Mouse (Mus musculus) splenic B cell, adult 2 months (primary cell): Measurements from ENCODE around the gene Ntmt1.

Experiments
- DNase-seq: peaks from one replicate; pipeline ENCODE4 v3.0.0-alpha.2; 2011; ENCODE audit warnings: low read depth, low spot score
- H3K27me3 ChIP-seq: 2 replicates; pipeline ENCODE4 v1.6.1; 2012; ENCODE audit warnings: mild to moderate bottlenecking, low read length, moderate library complexity, mixed read lengths; ENCODE audit not compliant: control insufficient read depth, poor library complexity, insufficient read depth, severe bottlenecking
- H3K36me3 ChIP-seq: 2 replicates; pipeline ENCODE4 v1.6.1; 2012; ENCODE audit warnings: mild to moderate bottlenecking, low read length, moderate library complexity, mixed read lengths; ENCODE audit not compliant: control insufficient read depth, poor library complexity, insufficient read depth, severe bottlenecking

Gene Ntmt1

DNA sequence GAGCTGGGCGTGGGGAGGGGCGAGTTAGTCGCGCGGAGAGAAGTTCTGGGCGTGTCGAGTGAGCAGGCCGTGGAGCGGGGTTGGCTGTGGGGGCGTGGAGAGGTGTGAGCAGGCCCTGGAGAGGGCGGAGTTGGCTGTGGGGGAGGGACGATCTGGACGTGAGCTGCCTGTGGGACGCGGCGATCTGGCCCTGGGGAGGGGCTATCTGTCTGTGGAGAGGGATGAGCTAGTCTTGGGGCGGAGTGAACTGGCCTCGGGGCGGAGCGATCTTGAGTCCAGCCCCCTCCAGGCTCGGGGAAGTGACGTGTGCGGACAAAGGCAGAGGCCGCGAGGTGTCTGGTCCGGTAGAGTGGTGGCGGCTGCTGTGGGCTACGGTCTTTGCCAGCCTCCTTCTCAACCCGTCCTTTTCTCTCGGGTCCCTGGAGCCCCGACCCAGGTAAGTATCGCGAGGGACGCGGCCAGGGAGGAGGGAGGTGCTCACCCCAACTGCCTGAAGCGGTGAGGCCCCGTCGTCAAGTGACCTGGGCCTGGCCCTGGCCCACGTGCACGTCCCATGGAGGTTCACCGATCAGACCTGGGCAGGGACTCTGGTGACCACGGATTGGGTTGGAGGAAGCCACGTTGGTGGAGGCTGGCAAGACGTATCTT, at the start of gene Ntmt1:
Gene Ntmt1 (plus strand): TSS at position 179 of the 648 bp plus-strand sequence.
- peak; percentile 100 for DNase-seq
- Histone ChIP-seq H3K36me3 (no peaks in the 10 kb centered on the region), H3K27me3 (no peaks in the 10 kb centered on the region; the same call in 1 of the 2 replicates)

GRCm38 (mm10) chr2:30758341-30759087, 49.1 kb upstream of the Ntmt1 start:
- no peak for DNase-seq
- Histone ChIP-seq H3K36me3 (no peaks in the 10 kb centered on the region), H3K27me3 (no peaks in the 10 kb centered on the region)

DNA sequence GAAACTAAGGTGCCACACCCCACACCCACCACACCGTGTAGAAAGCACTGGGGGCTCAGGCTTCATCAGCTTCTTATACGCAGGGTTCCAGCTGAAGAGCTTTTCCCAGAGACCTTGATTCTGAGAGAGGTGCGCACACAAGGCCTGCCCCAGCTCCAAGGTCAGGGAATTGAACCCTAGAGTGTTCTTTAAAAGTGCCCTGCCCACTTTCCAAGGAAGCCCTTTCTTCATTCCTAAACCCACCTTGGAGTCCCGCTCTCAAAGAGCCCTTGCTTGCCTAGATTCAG, 48.6 kb upstream of the Ntmt1 start:
- no peak for DNase-seq
- no peaks in the 10 kb centered on the region for H3K27me3 ChIP-seq
- no peaks in the 10 kb centered on the region for H3K36me3 ChIP-seq

- Histone ChIP-seq H3K36me3 (no peaks in the 10 kb centered on the region), H3K27me3 (no peaks in the 10 kb centered on the region)
- DNase-seq: no peak
These were observed 48.2 kb upstream of the Ntmt1 start for GRCm38 (mm10) chr2:30759442-30759841.

- no peak for DNase-seq
- H3K27me3 ChIP-seq: no peaks in the 10 kb centered on the region
- H3K36me3 ChIP-seq: no peaks in the 10 kb centered on the region
These were observed 47.6 kb upstream of the Ntmt1 start for GRCm38 (mm10) chr2:30759858-30760547.

DNA sequence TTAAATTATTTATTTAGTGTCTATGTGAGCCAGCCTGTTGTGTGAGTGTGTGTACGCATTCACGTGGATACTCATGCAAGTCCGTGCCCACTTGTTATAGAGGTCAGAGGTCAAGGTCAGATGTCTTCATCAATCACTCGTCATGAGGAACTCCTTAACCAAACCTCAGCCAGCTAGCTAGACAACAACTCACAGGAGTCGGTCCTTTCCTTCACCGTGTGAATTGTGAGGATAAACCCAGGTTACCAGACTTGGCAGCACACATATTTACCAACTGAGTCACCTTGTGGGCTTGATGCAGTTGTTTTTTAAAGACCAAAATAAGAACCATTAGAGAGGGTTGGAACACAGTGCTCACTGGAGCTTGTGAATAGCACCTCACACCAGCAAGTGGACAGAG, 46.9 kb upstream of the Ntmt1 start:
- Histone ChIP-seq H3K27me3 (no peaks in the 10 kb centered on the region), H3K36me3 (no peaks in the 10 kb centered on the region)
- no peak for DNase-seq

- no peak for DNase-seq
- no peaks in the 10 kb centered on the region for H3K36me3 ChIP-seq
- H3K27me3 ChIP-seq: no peaks in the 10 kb centered on the region
These were observed 41.2 kb upstream of the Ntmt1 start for GRCm38 (mm10) chr2:30766446-30766845.

DNA sequence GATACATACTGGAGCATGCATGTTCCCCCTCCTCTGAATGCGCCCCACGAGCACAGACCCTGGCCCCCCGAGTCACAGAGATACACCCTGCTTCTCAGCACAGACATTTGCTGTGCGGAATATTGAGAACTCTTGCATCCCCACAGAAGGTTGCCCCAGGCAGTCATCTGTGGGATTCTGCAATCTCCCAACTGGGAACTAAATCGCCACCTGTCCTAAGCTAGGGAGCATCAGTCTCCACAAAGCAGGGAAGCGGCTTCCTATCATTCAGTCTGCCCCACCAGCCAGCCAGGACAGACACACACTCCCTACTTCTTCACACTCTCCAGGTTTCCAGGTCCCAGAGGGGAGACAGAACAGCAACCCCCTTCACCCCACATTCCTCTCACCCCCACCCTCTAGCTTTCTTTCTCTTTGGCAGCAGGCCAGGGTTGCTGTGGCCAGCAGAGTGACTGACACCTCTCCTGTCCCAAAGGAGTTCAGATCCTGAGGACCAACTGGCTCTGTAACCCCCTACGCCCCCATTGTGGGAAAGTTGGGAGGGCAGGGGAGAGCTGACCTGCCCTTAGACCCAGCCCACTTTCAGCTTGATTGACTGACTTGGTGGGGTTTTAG, 39.9 kb upstream of the Ntmt1 start:
- H3K36me3 ChIP-seq: no peaks in the 10 kb centered on the region
- DNase-seq: no peak
- no peaks in the 10 kb centered on the region for H3K27me3 ChIP-seq

- DNase-seq: no peak
- H3K27me3 ChIP-seq: no peaks in the 10 kb centered on the region
- no peaks in the 10 kb centered on the region for H3K36me3 ChIP-seq
These were observed 39.1 kb upstream of the Ntmt1 start for GRCm38 (mm10) chr2:30768529-30768928.

DNA sequence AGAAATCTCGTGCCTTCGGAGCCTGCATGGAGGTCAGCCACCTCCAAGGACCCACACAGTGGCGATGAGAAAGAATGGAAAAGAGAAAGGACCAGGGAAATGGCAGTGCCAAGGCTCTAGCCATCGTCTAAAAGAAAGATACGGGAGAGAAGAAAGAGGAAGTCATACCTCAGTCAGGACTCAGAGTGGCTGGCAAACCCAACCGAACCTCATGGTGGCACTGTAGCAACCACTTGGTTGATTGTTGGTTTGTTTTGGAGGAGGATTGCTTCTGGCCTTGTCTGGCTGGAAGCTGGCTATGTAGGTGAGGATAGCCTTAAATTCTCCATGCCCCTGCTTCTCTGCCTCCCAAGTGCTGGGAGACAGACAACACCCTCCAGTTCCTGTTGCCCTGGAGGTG, 38.4 kb upstream of the Ntmt1 start:
- Histone ChIP-seq H3K36me3 (no peaks in the 10 kb centered on the region), H3K27me3 (no peaks in the 10 kb centered on the region)
- peak; percentile 60 for DNase-seq

DNA sequence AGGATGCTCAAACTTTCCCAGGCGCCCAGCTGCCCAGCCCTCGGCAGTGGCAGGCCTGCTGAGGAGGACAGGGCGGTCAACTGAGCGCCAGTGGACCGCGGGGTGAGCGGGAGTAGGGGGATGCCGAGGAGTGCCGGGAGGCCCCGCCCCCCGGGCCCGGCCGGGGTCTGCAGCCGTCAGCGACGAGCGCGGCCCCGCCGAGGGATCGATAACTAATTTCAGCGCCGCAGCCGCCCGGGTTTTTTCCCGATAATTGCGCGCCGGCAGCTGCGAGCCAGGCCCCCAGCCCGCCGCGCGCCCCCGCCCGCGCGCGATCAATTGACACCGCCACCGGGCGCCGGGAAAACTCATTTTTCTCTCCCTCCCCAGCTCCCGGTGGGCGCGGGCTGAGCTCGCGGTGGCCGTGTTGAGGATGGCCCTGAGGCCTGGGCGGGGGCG, 36.2 kb upstream of the Ntmt1 start:
- Histone ChIP-seq H3K27me3 (peaks cover 3% of the 10 kb centered on the region; the same call in 1 of the 2 replicates), H3K36me3 (no peaks in the 10 kb centered on the region)
- no peak for DNase-seq

- no peak for DNase-seq
- Histone ChIP-seq H3K36me3 (no peaks in the 10 kb centered on the region), H3K27me3 (peaks cover 3% of the 10 kb centered on the region; the same call in 1 of the 2 replicates)
These were observed 35.7 kb upstream of the Ntmt1 start for GRCm38 (mm10) chr2:30771806-30772460.

DNA sequence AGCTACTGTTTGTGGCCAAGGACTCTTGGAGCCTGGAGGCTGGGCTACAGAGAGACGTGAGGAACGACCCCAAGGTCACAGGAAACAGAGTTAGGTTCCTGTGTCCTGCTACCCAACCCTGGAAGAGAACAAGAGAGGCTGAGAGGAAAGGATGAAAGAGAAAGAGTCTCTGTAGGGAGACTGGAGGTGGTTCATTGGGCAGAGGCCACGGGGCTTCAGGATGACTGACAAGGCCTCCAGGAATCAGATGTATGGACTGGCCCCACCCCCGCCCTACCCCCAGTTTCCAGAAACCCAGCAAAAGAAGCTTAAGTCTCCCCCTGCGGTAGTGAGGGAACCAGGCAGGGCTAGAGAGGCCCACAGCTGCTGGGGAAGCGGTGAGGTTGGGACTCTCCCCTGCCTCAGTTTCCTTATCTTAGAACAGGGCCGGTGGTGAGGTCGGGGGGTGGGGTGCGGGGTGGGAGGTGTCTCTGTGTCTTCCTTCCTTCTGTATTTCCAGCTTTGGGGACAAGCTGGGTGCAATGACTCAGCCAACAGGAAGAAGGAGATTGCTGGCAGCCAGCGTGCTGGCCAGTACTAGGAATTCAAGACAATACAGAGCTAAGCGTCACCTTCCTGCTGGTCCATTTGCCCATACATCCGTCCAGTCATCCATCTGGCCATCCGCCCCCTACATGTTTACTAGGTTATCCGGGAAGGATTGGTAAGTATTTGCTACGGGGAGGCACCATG, 34.9 kb upstream of the Ntmt1 start:
- Histone ChIP-seq H3K27me3 (peaks cover 3% of the 10 kb centered on the region; the same call in 1 of the 2 replicates), H3K36me3 (no peaks in the 10 kb centered on the region)
- DNase-seq: no peak
